Mouse (Mus musculus) ES-E14 (cell line): ENCODE measurements around the gene Olfr1177-ps. TPM values are rescaled to one million over a fixed set of nuclear protein-coding genes. Genes with fewer than 3 reads are reported as not detected.
A peak's percentile ranks its signal among the peaks of the same experiment; 100 is the strongest.

Experiments used
- DNase-seq: peaks from one replicate; pipeline ENCODE4 v3.0.0-alpha.2; 2013; ENCODE audit warnings: low read depth, low spot score
- H3K27ac ChIP-seq: 2 replicates; pipeline ENCODE4 v1.5.1; 2012; ENCODE audit warnings: low read depth, mild to moderate bottlenecking, low read length, moderate library complexity, mixed read lengths; ENCODE audit not compliant: poor library complexity, insufficient read depth, severe bottlenecking
- H3K36me3 ChIP-seq: 2 replicates; pipeline ENCODE4 v1.6.1; 2012; ENCODE audit warnings: mild to moderate bottlenecking, low read length, moderate library complexity, mixed read lengths; ENCODE audit not compliant: control insufficient read depth, poor library complexity, insufficient read depth, severe bottlenecking
- H3K4me1 ChIP-seq, 2 experiments: fragments of 150-350 bp in 1 of 2; sonication (generic) in 1 of 2; 2 replicates each; pipeline ENCODE4 v1.6.1; 2012; ENCODE audit warnings: low read length in 2 of 2, mild to moderate bottlenecking in 1 of 2, mixed read lengths in 1 of 2; ENCODE audit not compliant: control insufficient read depth in 2 of 2, insufficient read depth in 2 of 2, poor library complexity in 1 of 2
- H3K4me3 ChIP-seq, 2 experiments: fragments of 150-350 bp in 1 of 2; sonication (generic) in 1 of 2; 2 replicates each; pipeline ENCODE4 v1.5.1; 2012; ENCODE audit warnings: low read length in 2 of 2, low read depth in 1 of 2, mild to moderate bottlenecking in 1 of 2, mixed read lengths in 1 of 2; ENCODE audit not compliant: insufficient read depth in 1 of 2, poor library complexity in 1 of 2, severe bottlenecking in 1 of 2
- H3K9ac ChIP-seq: 2 replicates; pipeline ENCODE4 v1.6.1; 2012; ENCODE audit warnings: low read depth, mild to moderate bottlenecking, low read length, mixed read lengths; ENCODE audit not compliant: poor library complexity, insufficient read depth, severe bottlenecking
- H3K9me3 ChIP-seq: fragments of 150-350 bp; sonication (generic); 2 replicates; pipeline ENCODE4 v1.6.1; 2012; ENCODE audit warnings: low read depth, mild to moderate bottlenecking, low read length; ENCODE audit not compliant: control insufficient read depth, insufficient read depth
- CHD2 ChIP-seq: IDR thresholded peaks from 2 replicates; pipeline ENCODE4 v1.6.1; 2014; ENCODE audit warnings: mild to moderate bottlenecking, low read depth, low read length, inconsistent platforms
- HCFC1 ChIP-seq: IDR thresholded peaks from 2 replicates; pipeline ENCODE4 v1.6.1; 2012; ENCODE audit warnings: low read length, inconsistent platforms, borderline replicate concordance; ENCODE audit not compliant: insufficient read depth
- MAFK ChIP-seq: IDR thresholded peaks from 2 replicates; pipeline ENCODE4 v1.6.1; 2014; ENCODE audit warnings: mild to moderate bottlenecking, low read depth, low read length, inconsistent platforms; ENCODE audit not compliant: insufficient read depth
- ZC3H11A ChIP-seq: IDR thresholded peaks from 2 replicates; pipeline ENCODE4 v1.6.1; 2012; ENCODE audit warnings: low read depth, mild to moderate bottlenecking, inconsistent platforms, low read length, borderline replicate concordance
- ZNF384 ChIP-seq: IDR thresholded peaks from 2 replicates; pipeline ENCODE4 v1.6.1; 2012; ENCODE audit warnings: low read depth, low read length, inconsistent platforms
- in situ Hi-C, 2 experiments: fragments of 600-800 bp; cut with MboI; formaldehyde crosslinking; loops; one replicate each; pipeline ENCODE4 v1.15.1; 2025; ENCODE audit warnings: low sequenced_read_pairs in 2 of 2, inconsistent platforms in 1 of 2; ENCODE audit not compliant: unreplicated experiment in 2 of 2
- total RNA-seq: library from RNA; depleted of rRNA; stranded (reverse); fragments of 300-350 nt; gene quantifications from 2 replicates; pipeline ENCODE4 v1.2.3, GENCODE M21; 2012; rRNA removed

The Olfr1177-ps gene
- total RNA-seq, result not detected in 2 replicates

- no peak for DNase-seq
- no peak within 1 kb of the TSS for H3K27ac ChIP-seq
- no peaks in the 10 kb centered on the region for H3K4me1 ChIP-seq
- in situ Hi-C loops, result no loop called here
- H3K9me3 ChIP-seq, result no peaks in the 10 kb centered on the region
- no peak within 1 kb of the TSS for H3K4me3 ChIP-seq
- TF ChIP-seq ZC3H11A (no peak), CHD2 (no peak), MAFK (no peak), ZNF384 (no peak), HCFC1 (no peak)
- H3K9ac ChIP-seq, result no peak within 1 kb of the TSS
- H3K36me3 ChIP-seq, result no peaks in the 10 kb centered on the region
Observed at GRCm38 (mm10) chr2:88346392-88346791, at the start of gene Olfr1177-ps. Gene Olfr1177-ps, minus strand, starts transcription at chr2:88346492.

GRCm38 (mm10) chr2:88386762-88387161 lies 40.5 kb upstream of the Olfr1177-ps start, which contains the start of gene Olfr1178:
Gene Olfr1178, plus strand, starts transcription at chr2:88387062.
- in situ Hi-C loops, result no loop called here
- TF ChIP-seq CHD2, result no peak
- TF ChIP-seq HCFC1, result no peak
- no peak for TF ChIP-seq ZC3H11A
- no peak for TF ChIP-seq ZNF384
- no peak for TF ChIP-seq MAFK
- no peak within 1 kb of the TSS for H3K27ac ChIP-seq

GRCm38 (mm10) chr2:88356304-88356703 lies 10.0 kb upstream of the Olfr1177-ps start:
- H3K9me3 ChIP-seq, result no peaks in the 10 kb centered on the region
- in situ Hi-C loops, result loop anchor here in 1 of 2 experiments (25.0 kb wide), 1 partner anchor 1181 kb away; the partner anchor contains the start of gene Olfr1243
- no peak overlapping the region for H3K4me3 ChIP-seq
- no peak overlapping the region for H3K9ac ChIP-seq
- no peaks in the 10 kb centered on the region for H3K36me3 ChIP-seq
- TF ChIP-seq ZNF384, result no peak
- peak; percentile 74 for TF ChIP-seq ZC3H11A
- H3K4me1 ChIP-seq, result no peaks in the 10 kb centered on the region
- DNase-seq, result peak; percentile 28
- no peak overlapping the region for H3K27ac ChIP-seq

More at GRCm38 (mm10) chr2:88386762-88387161, 40.5 kb upstream of the Olfr1177-ps start, which contains the start of gene Olfr1178:
- no peak for DNase-seq
- no peaks in the 10 kb centered on the region for H3K9me3 ChIP-seq
- no peaks in the 10 kb centered on the region for H3K4me1 ChIP-seq
- H3K9ac ChIP-seq, result no peak within 1 kb of the TSS
- H3K4me3 ChIP-seq, result no peak within 1 kb of the TSS
- no peaks in the 10 kb centered on the region for H3K36me3 ChIP-seq

GRCm38 (mm10) chr2:88336421-88336820 lies 9.9 kb downstream of the Olfr1177-ps start, which contains the start of gene Olfr1176:
Gene Olfr1176, plus strand, starts transcription at chr2:88336721.
- Histone ChIP-seq H3K27ac (no peak within 1 kb of the TSS), H3K36me3 (no peaks in the 10 kb centered on the region), H3K4me3 (no peak within 1 kb of the TSS), H3K4me1 (no peaks in the 10 kb centered on the region), H3K9ac (no peak within 1 kb of the TSS), H3K9me3 (no peaks in the 10 kb centered on the region)
- in situ Hi-C loops, result no loop called here
- TF ChIP-seq HCFC1, result no peak
- no peak for TF ChIP-seq CHD2
- no peak for TF ChIP-seq ZNF384
- TF ChIP-seq MAFK, result no peak
- TF ChIP-seq ZC3H11A, result no peak
- no peak for DNase-seq

GRCm38 (mm10) chr2:88327115-88327514 lies 19.2 kb downstream of the Olfr1177-ps start, which contains the start of gene Olfr1175-ps:
Gene Olfr1175-ps, minus strand, starts transcription at chr2:88327215.
- Histone ChIP-seq H3K27ac (no peak within 1 kb of the TSS), H3K4me3 (no peak within 1 kb of the TSS), H3K9me3 (no peaks in the 10 kb centered on the region), H3K36me3 (no peaks in the 10 kb centered on the region), H3K9ac (no peak within 1 kb of the TSS), H3K4me1 (no peaks in the 10 kb centered on the region)
- no peak for DNase-seq
- no peak for TF ChIP-seq MAFK
- in situ Hi-C loops, result no loop called here
